Mouse (Mus musculus): ENCODE measurements around the gene Rps27l. TPM values are rescaled to one million over a fixed set of nuclear protein-coding genes. Genes with fewer than 3 reads are reported as not detected.
A peak's percentile ranks its signal among the peaks of the same experiment; 100 is the strongest.

Rps27l gene
- total RNA-seq, 2 experiments from 2014 or later = 23.7 to 125 TPM

DNA sequence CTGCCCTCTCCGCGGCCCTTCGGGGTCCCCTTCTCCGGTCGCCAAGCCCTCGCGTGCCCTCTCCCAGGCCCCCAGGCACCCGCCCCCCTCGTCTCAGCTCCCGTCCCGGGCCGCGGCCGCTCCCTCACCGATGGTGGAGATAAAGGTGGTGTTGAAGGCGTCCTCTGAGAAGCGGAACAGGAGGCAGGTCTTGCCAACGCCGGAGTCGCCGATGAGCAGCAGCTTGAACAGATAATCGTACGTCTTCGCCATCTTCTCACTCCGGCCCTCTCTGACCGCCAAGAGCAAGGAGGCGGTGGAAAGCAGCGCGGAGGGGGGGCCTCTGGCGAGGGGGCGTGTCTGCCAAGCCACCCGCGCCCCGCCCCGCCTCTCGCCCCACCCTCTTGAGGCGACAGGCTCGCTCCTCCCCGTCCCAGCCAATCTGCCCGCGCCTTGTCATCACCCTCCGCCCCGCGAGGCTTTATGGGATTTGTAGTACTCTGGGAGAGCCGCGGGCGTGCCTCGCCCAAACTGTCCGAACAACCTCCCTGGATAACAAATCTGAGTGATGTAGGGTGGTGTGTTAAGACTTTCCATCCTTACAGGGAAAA is 26.4 kb upstream of the Rps27l start, which contains the start of gene Rab8b:
Rab8b (minus strand) TSS at position 306 of the 590 bp plus-strand sequence.
- ATAC-seq (replicated peaks; ENCODE audit: low FRiP score, poor library complexity, severe bottlenecking) = peak; percentile 87

DNA sequence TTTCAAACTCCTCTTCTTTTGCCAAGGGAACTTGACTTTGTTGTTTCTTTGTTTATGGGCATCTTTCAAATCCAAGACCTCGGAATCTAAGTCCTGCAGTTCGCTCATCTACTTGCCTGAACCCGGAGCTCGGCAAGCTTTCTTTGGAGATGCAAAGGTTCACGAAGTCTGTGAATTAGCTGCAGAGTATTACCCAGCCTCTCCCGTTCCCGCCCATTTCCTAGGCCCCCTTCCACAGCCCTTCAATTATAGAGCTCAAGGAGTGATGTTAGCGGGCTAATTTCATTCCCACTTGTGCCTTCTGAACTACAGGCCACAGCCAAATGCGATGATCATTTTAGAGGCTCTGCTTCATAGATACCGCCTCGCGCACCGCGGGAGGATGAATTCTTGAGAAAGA is 25.9 kb upstream of the Rps27l start:
- peak; percentile 9 for ATAC-seq (replicated peaks; ENCODE audit: low FRiP score, poor library complexity, severe bottlenecking)

DNA sequence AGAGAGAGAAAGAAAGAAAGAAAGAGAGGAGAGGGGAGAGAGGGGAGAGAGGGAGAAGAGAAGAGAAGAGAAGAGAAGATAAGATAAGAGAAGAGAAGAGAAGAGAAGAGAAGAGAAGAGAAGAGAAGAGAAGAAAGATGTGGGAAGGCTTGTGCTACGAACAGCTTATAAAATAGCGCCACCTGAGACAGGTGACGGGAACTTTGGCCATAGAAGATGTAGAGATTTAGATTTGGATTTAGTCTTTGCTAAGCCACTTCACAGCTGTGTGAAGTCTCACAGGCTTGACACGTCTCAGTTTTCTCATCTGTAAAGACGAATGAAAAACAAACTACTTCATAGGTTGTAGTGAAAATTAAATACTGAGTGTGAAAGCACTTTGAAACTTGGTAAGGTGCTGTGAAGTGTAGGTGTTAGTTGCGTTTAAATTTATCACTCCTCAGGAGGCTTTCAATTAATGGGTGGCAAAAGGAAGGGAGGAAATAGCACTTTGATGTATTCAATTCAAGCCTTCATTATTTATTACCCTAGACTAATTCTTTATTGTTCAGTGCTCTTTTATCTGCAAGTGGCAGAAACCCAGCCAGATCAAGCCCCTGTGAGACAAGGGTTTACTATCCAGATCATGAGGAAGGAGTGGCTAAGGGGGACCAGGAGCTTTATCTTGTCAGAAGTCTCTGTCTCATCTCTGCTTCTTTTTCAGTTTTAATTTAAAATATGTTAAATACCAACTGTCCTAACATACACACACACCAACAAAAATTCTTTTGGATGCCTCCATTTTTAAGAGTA is 25.2 kb upstream of the Rps27l start:
- ATAC-seq (replicated peaks; ENCODE audit: low FRiP score, poor library complexity, severe bottlenecking) = no peak

DNA sequence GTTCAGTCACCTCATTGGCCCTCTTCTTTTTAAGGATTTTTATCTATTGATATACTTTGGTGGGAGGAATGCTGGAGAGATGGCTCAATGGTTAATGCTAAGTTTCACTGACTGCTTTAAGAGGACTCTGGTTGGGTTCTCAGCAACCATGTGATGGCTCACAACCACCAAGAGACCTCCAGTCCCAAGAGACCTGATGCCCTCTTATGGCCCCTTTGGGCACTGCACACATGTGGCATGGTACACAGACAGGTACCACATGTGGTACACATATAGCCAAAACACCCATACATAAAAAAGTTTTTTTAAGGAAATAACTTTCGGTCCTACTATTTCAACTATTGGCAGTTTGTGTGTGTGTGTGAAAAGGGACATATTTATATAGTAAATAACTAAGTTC is 23.8 kb upstream of the Rps27l start:
- no peak for ATAC-seq (replicated peaks; ENCODE audit: low FRiP score, poor library complexity, severe bottlenecking)

DNA sequence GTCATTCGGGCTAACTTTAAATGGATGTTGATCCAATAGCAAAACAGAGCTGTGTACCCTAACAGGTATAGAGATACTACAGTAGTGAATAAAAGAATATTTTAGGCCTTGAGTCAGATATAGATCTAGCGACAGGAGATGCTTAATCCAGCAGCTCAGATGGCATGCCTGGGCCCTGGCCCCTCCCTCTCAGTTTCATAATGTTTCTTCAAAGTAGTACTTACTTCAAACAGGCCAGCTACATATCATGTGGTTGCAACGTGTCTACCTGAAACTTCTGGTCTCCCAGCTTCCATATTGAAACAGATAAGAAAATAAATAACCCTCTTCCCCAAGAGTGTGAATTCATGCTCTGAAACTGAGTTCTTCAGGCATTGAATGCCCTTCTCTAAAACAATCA is 20.0 kb upstream of the Rps27l start:
- no peak for ATAC-seq (replicated peaks; ENCODE audit: low FRiP score, poor library complexity, severe bottlenecking)

DNA sequence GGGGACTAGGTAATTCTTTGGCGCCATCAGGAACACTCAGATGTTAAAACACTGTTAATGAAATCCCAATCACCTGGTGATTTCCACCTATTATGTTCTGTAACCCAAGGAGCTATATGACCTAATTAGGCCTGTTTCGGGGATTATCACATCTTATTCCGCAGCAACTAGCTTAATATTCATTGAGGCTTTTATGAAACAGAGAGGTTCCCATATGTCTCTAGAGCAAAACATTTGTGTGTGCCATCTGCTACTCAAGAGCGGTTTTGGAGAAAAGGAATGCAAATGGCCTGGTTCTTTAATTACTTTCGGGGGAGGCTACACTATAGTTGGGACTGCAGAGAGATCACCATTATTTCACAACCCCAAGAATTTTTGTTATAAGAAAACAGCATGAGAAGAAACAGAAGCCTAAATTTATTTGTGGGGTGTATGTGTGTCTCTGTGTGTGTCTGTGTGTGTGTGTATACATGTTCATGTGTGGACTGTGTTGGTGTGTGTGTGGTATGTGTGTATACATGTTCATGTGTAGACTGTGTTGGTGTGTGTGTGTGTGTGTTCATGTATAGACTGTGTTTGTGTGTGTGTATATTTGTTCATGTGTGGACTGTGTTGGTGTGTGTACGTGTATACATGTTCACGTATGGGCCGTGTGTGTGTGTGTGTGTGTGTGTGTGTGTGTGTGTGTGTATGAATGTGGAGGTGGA is 18.0 kb upstream of the Rps27l start:
- ATAC-seq (replicated peaks; ENCODE audit: low FRiP score, poor library complexity, severe bottlenecking) = no peak

DNA sequence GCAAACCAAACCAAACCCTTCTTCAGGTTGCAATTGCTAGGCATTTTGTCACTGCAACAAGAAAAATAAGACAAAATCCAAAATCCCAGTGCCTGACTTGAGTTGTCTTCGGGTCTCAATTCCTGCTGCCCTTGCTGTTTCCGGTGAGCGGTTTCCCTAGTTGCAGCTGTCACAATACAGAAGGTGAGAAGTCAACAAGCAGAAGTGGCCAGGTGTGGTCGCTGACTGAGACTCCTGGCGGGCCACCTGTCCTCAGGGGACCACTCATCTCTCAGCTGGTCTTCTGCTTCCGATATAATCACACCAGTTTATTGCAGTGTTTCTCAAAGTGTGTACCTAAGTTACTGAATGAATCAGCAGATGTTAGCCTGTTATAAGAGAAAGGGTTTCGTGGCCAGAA is 15.5 kb upstream of the Rps27l start:
- no peak for ATAC-seq (replicated peaks; ENCODE audit: low FRiP score, poor library complexity, severe bottlenecking)

DNA sequence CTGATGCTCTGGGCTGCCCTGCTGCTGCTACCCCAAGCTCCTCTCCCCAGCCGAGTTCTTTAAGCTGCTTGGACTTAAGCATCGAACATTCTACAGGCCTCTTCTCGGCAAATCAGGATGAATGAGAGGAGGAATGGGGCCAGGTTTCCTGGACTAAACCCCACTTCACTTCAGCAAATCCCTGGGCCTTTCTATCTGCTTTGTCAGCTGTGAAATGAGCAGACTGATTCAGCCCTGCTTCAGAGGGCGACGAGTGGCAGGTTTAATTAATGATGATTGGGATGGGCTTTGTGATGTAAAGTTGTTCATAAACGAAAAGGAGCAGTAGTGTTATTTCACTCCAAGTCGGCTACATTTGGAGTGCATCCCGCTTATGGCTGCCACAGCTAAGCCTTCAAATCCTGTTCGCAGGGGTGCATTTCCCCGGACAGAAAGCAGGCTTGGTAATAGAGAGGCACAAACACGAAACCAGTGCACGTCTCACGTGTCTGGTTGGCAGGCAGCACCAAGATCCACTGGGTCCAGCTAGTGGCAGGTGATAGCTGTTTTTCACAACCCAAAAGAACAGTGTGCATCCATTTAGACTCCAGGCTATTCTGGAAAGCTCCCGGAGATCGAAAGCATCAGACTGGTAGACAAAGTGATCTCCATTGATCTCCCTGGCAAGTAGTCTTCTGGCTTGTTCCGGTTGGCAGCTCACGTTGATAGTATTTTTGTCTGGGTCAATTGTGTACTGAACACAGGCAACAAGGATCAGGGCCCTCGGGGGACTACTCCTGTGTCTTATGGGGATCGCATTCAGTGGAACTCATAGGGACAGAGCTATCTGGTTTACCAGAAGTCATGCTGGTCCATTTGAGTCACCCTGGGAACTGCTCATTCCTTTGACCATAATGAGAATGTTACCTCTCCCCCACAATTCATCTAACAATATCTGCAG is 11.7 kb upstream of the Rps27l start:
- no peak for ATAC-seq (replicated peaks; ENCODE audit: low FRiP score, poor library complexity, severe bottlenecking)

DNA sequence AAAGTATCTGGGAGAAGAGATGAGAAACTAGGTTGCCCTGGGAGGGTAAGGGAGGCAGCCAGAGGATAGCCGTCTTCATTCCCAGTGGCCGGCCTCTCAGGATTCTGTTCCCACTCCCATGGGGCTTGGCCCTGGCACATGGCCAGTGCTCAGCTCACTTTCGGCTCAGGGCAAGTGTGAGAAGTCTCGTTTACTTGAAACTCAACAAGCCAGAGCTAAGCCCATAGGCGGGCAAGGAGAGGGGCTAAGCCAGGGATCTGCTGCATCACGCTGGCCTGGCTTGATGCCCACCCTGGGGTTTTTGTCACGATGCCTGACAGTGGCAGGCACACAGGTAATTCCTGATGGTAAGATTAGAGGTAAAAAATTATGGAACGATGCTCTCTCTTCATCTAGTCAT is 8.4 kb upstream of the Rps27l start:
- no peak for ATAC-seq (replicated peaks; ENCODE audit: low FRiP score, poor library complexity, severe bottlenecking)

DNA sequence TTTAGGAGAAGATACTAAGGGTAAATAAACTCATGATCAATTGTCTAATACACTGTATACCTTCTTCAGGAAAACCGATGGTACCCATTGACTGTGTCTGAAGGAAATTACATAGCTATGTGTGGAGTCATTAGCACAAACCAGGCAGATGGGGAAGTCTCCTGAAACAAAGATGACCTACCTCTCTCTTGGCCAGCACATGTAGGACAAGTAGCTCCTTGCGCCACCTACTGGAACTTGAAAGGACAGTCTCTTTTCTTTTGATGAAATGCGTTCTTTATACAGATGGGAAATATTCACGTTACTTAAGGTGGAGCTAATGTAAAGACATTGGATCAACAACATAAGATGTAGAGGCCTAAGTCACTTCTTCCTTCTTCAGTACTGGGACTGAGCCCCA is 7.0 kb upstream of the Rps27l start:
- peak; percentile 80 for ATAC-seq (replicated peaks; ENCODE audit: low FRiP score, poor library complexity, severe bottlenecking)

DNA sequence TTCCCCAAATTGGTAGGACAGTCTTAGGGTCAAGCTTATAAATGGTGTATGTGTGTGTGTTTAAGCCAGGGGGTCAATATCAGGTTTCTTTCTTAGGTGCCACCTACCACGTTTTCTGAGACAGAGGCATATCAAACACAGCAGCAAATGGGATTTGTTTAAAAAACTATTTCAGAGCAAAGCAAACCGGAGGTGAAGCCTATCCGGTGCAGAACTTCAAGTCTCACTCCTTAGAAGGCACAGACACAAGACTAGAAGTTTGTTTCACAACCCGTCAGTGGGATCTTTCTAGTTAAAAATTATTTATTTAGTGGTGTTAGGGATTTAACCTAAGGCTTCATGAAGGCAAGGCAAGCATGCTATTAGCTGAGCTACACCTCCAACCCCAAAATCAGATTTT is 725 bp upstream of the Rps27l start:
- ATAC-seq (replicated peaks; ENCODE audit: low FRiP score, poor library complexity, severe bottlenecking) = no peak

DNA sequence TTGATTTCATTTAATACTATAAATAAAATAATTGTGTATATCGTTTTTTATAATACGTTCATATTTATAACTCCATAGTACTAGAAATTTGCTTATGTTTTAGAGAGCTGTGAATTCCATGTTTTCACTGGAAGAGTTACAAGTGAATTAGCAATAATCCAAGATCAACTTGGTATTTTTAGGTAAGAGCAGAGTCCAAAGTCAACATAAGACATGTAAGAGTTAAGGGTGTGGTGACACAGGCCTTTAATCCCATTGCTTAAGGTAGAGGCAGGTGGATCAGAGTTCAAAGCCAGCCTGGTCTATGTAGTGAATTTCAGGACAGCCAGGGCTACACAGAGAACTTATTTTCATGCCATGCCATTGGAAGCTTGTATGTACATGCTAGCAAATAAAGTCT is 2.6 kb downstream of the Rps27l start:
- no peak for ATAC-seq (replicated peaks; ENCODE audit: low FRiP score, poor library complexity, severe bottlenecking)

DNA sequence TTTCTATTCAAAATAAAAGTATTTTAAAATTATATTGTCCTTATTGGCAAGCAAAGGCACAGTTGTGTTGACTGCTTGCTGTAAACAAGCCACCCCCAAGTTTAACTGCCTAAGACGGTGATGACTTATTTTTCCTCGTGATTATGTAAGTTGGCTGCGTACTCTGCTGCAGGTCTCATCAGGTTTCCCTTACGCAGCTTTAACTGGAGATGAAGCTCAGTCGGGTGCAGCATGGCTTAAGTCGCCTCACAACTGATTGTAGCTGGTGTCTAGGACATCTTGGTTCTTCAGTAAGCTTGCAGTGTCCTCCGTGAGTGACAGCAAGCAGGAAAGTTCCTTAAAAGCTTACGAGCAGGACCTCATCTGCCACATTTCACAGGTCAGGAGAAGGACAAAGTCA is 6.4 kb downstream of the Rps27l start:
- no peak for ATAC-seq (replicated peaks; ENCODE audit: low FRiP score, poor library complexity, severe bottlenecking)

DNA sequence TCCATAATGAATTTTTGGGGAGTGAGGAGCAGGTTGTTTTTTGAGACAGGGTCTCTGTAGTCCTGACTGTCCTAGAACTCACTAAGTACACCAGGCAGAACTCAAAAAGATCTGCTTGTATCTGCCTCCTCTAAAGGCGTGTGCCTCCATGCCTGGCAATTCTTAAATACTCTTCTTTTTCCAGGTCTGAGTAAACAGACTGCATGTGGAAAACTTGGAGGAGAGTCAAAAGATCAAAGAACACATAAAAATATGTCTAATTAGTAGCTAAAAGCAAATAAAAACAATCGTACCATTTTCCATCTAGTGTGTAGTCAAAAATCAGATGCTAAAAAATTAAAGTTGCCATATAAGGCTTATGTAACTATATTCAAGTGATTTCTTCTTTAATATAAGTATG is 7.0 kb downstream of the Rps27l start:
- no peak for ATAC-seq (replicated peaks; ENCODE audit: low FRiP score, poor library complexity, severe bottlenecking)

DNA sequence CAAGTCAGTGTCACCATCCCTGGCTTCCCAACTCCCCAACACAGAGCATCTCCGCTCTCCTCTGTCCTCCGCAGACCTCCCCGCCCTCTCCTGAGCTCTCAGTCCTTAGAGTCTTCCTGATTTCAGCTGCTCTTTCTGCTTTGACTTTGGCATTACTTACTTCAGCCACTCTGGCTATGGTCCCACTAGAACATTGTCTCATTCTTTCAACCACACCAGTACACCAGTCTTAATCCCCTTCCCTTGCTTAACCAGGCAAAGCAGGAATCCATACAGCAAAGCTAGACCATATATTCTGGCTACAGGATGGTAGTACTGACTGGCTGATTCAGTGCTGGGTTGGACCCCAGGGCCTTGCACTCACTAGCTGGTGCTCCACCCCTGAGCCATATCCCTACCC is 11.6 kb downstream of the Rps27l start:
- ATAC-seq (replicated peaks; ENCODE audit: low FRiP score, poor library complexity, severe bottlenecking) = no peak

DNA sequence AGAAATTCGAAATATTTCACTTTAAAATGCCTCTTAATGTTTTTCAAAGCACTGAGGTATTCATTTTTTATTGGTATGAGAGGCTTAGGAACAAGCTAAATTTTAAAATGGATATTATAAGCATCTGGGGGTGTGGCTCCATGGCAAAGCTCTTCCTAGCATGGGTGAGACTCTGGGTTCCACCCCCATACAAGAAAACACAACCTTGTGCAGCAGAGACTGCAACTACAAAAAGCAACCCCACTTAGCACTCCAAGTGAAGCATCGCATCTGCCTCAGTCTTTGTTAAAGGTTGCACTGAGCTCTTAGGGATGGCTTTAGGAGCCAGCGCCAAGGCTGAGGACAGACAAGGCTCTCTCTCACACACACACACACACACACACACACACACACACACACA is 15.6 kb downstream of the Rps27l start:
- ATAC-seq (replicated peaks; ENCODE audit: low FRiP score, poor library complexity, severe bottlenecking) = no peak

DNA sequence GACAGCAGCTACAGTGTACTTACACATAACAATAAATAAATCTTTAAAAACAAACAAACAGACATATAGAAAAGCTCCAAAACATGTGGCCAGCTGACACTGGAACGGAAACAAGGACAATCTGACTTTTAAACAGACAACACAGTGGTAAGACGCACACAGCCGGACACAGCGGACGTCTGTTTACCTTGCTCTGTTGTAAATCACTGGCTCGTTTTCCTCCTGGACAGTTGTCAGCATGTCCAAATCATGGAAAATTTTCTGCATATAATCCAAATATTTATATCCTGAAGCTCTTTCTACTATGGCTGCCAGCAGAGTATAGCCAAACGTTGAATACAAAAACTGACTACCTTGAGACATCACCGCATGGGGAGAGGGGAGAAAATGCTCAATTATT is 21.6 kb downstream of the Rps27l start:
- no peak for ATAC-seq (replicated peaks; ENCODE audit: low FRiP score, poor library complexity, severe bottlenecking)

DNA sequence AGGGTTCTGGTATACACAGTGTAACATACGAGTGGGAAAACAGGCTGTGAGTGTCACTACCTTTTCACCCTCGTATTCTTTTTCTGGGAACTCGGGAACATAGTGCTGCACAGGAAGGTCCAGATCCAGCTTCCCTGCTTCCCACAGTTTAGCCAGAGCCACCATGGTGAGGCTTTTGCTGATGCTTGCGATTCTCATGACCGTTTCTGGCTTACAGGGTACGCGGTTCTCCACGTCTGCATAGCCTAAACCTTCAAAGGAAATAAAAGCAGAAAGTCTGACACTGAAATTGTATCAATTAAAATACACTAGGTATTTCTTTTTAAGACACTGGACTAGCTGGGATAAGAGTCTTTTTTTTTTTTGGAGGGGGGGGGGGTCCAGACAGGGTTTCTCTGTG is 25.2 kb downstream of the Rps27l start:
- no peak for ATAC-seq (replicated peaks; ENCODE audit: low FRiP score, poor library complexity, severe bottlenecking)

DNA sequence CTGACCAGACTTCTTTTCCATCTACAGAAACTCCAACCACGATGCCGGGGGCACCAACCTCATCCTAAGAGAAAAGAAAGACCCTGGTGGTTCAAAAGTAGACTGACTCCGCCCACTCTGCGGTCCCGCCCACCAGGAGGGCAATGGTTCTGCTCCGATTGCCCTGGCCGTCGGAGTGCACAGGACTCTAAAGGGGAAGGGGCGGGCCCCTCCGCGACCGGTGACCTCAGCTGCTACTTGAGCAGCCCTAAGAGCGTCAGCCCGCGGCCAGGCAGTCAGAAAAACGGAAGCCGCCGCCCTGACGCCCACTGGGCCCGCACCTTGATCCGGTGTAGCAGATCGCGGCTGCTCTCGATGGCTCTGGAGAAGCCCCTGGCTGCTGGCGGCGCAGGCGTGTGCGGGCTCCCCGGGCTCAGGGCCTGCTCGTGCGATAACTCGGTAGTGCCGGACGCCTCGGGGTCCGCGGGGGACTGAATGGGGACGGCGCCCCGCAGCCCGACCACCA is 28.9 kb downstream of the Rps27l start:
- ATAC-seq (replicated peaks; ENCODE audit: low FRiP score, poor library complexity, severe bottlenecking) = peak; percentile 81

DNA sequence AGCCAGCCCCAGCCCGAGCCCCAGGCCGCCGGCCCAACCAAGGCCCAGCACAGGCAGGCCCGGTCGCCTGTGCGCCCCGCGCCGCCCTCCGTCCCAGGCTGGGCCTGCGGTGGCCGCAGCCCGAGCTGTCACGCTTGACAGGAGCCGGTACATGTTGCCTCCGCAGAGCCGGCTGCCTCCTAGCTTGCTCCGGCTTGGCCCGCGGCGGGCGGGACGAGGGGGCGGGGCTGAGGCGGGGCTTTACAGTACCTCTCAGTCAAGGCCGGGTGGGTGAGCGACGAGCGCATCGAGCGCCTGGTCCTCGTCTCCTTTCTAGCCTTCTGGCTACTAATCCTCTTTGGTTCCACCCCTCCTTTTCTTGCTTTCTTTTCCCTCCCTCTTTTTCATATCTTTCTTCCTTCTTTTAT is 29.4 kb downstream of the Rps27l start, which contains the start of gene Lactb:
Lactb (minus strand) TSS at position 246 of the 407 bp plus-strand sequence.
- ATAC-seq (replicated peaks; ENCODE audit: low FRiP score, poor library complexity, severe bottlenecking) = peak; percentile 94
